Mouse (Mus musculus): ENCODE results near the gene Epop. TPM values are rescaled to one million over a fixed set of nuclear protein-coding genes. Genes with fewer than 3 reads are reported as not detected.
A peak's percentile ranks its signal among the peaks of the same experiment; 100 is the strongest.
"Not testable (repeated sequence)": the region's sequence is repeated elsewhere in the genome, so short reads cannot be mapped to it uniquely, and the experiment has no call there.

Epop gene
- polyA plus RNA-seq, 1 experiment from 2014 or later = 0.77 TPM

DNA sequence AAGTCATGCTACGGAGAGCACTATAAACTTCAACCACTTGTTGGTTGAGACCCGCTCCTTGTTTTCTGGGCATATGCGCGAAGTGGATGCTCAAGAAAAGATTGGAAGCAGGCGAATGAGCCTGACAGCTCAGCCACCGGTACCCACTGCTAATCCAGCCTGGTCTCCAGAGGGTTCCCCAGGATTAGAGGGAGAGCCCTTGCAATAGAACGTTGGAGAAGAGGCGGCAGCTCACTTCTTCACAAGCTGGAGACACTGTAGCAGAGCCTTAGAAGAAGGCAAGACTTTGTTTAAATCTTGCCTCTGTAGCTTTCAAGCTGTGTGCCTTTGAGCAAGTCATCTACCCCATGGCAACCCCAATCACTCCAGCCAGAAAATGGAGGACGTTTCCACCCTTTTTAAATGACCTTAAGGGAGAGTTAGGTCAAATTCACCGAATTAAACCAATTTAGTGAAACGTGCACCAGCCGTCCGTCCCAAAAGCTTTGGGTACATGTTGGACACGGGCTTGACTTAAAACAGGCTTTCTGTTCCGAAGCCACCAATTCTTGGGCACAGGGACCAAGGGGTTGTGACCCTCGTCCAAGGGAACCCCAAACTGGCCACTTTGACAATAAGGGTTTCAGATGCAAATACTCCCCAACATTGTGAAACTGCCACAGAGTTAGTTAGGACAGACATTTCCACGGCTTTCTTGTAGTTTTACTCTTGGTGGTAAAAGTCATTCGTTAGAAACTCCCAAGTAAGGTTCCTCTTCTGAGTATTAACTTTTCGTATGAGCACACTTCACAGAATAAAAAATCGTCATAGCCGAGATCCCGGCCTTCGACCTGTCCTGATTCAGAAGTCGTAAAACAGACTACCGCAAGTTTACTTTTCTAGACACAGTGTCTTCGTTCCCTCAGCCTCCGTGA lies 31.5 kb upstream of the Epop start:
- no peaks in the 10 kb centered on the region for H3K9me3 ChIP-seq (ENCODE audit: control insufficient read depth, low read length)
- peaks cover 39 to 48% of the 10 kb centered on the region in 2 experiments for H3K4me1 ChIP-seq (ENCODE audit: control insufficient read depth in 2 of 2, insufficient read depth in 2 of 2, low read length in 2 of 2)
- H3K4me2 ChIP-seq (ENCODE audit: low read length) = peak overlapping the region; percentile 86
- peak overlapping the region; percentile 81 to 90 for H3K4me3 ChIP-seq (ENCODE audit: control insufficient read depth in 1 of 2, insufficient read depth in 1 of 2, low read depth in 1 of 2, low read length in 2 of 2)
- ATAC-seq (ENCODE audit: insufficient number of reproducible peaks, insufficient read depth, low FRiP score, low read depth) = no peak
- 8% methylated on average over 27 of the region's 27 CpGs for WGBS
- H3K9ac ChIP-seq (ENCODE audit: low read length) = peak overlapping the region; percentile 96
- no peaks in the 10 kb centered on the region for H3K27me3 ChIP-seq (ENCODE audit: control insufficient read depth, insufficient read depth, low read length)
- H3K27ac ChIP-seq (replicated peaks in 1 of 2; ENCODE audit: control insufficient read depth in 1 of 2, insufficient read depth in 1 of 2, low read depth in 2 of 2, low read length in 2 of 2) = peak overlapping the region; percentile 90 to 92
- H3K36me3 ChIP-seq (ENCODE audit: control insufficient read depth, insufficient read depth, low read length) = peaks cover 8% of the 10 kb centered on the region

DNA sequence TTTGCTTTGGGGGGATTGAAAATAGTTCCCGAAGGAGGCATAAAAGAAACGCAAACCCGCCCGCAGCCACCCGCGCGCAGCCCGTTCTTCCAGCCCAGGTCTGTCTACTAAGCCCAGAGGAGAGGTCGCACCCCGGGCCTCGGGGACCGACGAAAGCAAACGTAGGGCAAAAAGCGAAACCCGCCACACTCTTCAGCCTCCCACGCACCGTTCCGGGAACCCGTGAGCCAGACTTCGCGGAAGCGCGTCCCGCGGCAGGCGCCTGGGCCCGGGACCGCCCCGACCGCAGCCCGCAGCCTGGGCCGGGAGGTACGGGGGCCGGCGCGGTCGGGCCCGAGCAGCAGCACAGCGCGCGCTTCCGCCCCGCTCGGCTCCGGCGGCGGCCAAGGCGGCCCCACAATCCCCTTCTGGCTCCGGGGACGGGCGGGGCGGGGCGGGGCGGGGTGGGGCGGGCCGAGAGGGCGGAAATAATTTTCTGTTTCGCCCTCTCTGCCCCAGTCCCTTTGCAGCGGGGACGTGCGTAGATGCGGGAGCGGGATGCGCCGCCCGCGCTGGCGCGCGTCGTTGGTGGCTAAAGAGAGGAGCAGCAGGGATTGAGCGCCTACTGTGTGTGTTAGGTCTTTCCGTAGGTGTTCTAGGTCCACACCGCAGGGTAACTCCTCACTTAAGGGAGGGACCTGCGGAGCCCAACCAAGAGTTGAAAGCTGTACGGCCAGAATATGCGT lies 30.6 kb upstream of the Epop start:
- H3K36me3 ChIP-seq (ENCODE audit: control insufficient read depth, insufficient read depth, low read length) = peaks cover under 1% of the 10 kb centered on the region; the same call in 1 of the 2 replicates
- peak; percentile 73 for ATAC-seq (ENCODE audit: insufficient number of reproducible peaks, insufficient read depth, low FRiP score, low read depth)
- H3K4me2 ChIP-seq (ENCODE audit: low read length) = peak overlapping the region; percentile 86
- H3K27me3 ChIP-seq (ENCODE audit: control insufficient read depth, insufficient read depth, low read length) = no peaks in the 10 kb centered on the region
- peaks cover 39 to 48% of the 10 kb centered on the region in 2 experiments for H3K4me1 ChIP-seq (ENCODE audit: control insufficient read depth in 2 of 2, insufficient read depth in 2 of 2, low read length in 2 of 2)
- peak overlapping the region; percentile 90 to 92 for H3K27ac ChIP-seq (replicated peaks in 1 of 2; ENCODE audit: control insufficient read depth in 1 of 2, insufficient read depth in 1 of 2, low read depth in 2 of 2, low read length in 2 of 2)
- under 1% methylated on average over 67 of the region's 78 CpGs for WGBS
- peak overlapping the region; percentile 81 to 83 for H3K4me3 ChIP-seq (ENCODE audit: control insufficient read depth in 1 of 2, insufficient read depth in 1 of 2, low read depth in 1 of 2, low read length in 2 of 2)
- no peaks in the 10 kb centered on the region for H3K9me3 ChIP-seq (ENCODE audit: control insufficient read depth, low read length)
- peak overlapping the region; percentile 96 for H3K9ac ChIP-seq (ENCODE audit: low read length)

DNA sequence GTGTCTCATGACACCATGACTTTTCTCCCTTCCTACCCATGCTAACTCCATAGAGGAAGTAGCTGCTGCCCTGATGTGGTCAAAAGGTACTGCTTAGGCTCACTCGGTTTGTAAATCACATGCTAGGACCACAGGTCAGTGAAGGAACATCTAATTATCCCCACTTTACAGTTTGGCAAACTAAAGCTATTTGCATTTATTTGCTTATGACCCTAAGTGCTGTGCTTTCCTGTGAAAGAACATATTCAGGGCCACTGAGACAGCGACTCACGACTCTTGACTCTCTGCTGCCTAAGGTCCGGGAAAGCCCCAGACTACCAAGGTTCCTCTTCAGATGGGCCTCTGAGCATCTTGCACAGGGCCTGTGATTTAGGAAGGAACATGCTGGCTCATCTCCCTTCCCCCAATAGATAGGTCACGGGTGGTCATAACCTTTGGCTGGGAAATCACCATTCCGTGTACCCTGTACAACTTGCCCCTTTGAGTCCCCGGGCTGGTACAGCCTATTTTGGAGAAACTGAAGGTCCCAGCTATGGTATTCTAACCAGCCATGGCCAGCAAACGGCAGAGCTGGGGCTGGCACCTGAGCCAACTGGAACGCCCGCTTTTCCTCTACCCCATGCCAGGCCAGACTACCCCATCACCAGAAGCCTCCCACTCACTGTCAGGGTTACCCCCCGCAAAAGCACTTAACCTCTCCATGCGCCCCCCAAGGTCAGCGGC lies 29.9 kb upstream of the Epop start:
- H3K9me3 ChIP-seq (ENCODE audit: control insufficient read depth, low read length) = no peaks in the 10 kb centered on the region
- peak overlapping the region; percentile 86 for H3K4me2 ChIP-seq (ENCODE audit: low read length)
- H3K36me3 ChIP-seq (ENCODE audit: control insufficient read depth, insufficient read depth, low read length) = no peaks in the 10 kb centered on the region
- H3K27me3 ChIP-seq (ENCODE audit: control insufficient read depth, insufficient read depth, low read length) = no peaks in the 10 kb centered on the region
- peak overlapping the region; percentile 81 to 83 for H3K4me3 ChIP-seq (ENCODE audit: control insufficient read depth in 1 of 2, insufficient read depth in 1 of 2, low read depth in 1 of 2, low read length in 2 of 2)
- peaks cover 35 to 43% of the 10 kb centered on the region in 2 experiments for H3K4me1 ChIP-seq (ENCODE audit: control insufficient read depth in 2 of 2, insufficient read depth in 2 of 2, low read length in 2 of 2)
- no peak for ATAC-seq (ENCODE audit: insufficient number of reproducible peaks, insufficient read depth, low FRiP score, low read depth)
- H3K9ac ChIP-seq (ENCODE audit: low read length) = peak overlapping the region; percentile 96
- WGBS = 9% methylated on average over 13 of the region's 13 CpGs
- H3K27ac ChIP-seq (replicated peaks in 1 of 2; ENCODE audit: control insufficient read depth in 1 of 2, insufficient read depth in 1 of 2, low read depth in 2 of 2, low read length in 2 of 2) = peak overlapping the region; percentile 75 to 92

DNA sequence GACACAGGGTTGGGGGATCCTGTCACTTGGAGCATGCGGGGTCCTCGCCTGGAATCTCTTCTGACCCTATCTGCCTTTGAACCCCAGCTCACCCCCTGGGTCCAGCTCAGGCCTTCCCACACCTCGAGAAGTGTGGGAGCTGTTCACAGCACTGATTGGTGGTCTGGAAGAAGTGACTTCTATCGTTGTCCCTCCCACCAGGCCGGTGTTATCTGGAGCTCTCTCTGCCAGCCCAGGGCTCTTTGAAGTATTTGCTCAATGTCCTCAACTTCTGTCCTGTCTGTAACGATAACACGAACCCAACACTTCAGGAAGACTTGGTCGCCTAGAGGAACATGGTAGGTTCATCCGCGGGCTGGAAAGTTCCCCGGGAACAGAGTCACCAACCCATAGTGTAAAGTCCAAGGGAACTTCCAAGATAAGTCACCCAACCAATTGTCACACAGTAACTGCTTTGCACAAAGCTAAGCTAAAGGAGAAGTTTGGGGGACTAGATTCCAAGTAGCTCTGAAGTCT lies 29.3 kb upstream of the Epop start:
- H3K27ac ChIP-seq (replicated peaks in 1 of 2; ENCODE audit: control insufficient read depth in 1 of 2, insufficient read depth in 1 of 2, low read depth in 2 of 2, low read length in 2 of 2) = peak overlapping the region in 1 of 2 experiments; percentile 92; a peak in 2 of 4 replicates
- H3K4me1 ChIP-seq (ENCODE audit: control insufficient read depth in 2 of 2, insufficient read depth in 2 of 2, low read length in 2 of 2) = peaks cover 35 to 43% of the 10 kb centered on the region in 2 experiments
- H3K9ac ChIP-seq (ENCODE audit: low read length) = peak overlapping the region; percentile 96

DNA sequence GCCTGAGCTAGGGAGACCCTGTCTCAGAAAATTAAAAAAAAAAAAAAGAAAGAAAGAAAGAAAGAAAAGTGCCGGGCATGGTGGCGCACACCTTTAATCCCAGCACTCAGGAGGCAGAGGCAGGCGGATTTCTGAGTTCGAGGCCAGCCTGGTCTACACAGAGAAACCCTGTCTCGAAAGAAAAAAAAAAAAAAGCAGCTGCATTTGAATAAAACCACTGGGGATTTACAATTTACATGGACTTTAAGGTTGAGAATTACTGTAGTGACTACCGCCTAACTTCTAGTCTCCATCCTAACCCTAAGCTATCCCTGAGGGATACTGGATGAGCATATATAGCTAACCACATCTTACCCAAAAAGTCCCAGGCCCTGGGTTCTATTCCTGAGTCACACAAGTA lies 28.5 kb upstream of the Epop start:
- H3K4me2 ChIP-seq (ENCODE audit: low read length); H3K9me3 ChIP-seq (ENCODE audit: control insufficient read depth, low read length); H3K27ac ChIP-seq (replicated peaks in 1 of 2; ENCODE audit: control insufficient read depth in 1 of 2, insufficient read depth in 1 of 2, low read depth in 2 of 2, low read length in 2 of 2); H3K4me3 ChIP-seq (ENCODE audit: control insufficient read depth in 1 of 2, insufficient read depth in 1 of 2, low read depth in 1 of 2, low read length in 2 of 2); H3K36me3 ChIP-seq (ENCODE audit: control insufficient read depth, insufficient read depth, low read length); H3K9ac ChIP-seq (ENCODE audit: low read length); ATAC-seq (ENCODE audit: insufficient number of reproducible peaks, insufficient read depth, low FRiP score, low read depth); H3K27me3 ChIP-seq (ENCODE audit: control insufficient read depth, insufficient read depth, low read length): not testable (repeated sequence)
- WGBS = 90% methylated on average over 6 of the region's 6 CpGs
- H3K4me1 ChIP-seq (ENCODE audit: control insufficient read depth in 2 of 2, insufficient read depth in 2 of 2, low read length in 2 of 2) = peaks cover 35 to 43% of the 10 kb centered on the region in 2 experiments

More for the DNA sequence above, 29.3 kb upstream of the Epop start:
- Histone ChIP-seq H3K9me3 (ENCODE audit: control insufficient read depth, low read length) (no peaks in the 10 kb centered on the region), H3K4me2 (ENCODE audit: low read length) (peak overlapping the region; percentile 86), H3K4me3 (ENCODE audit: control insufficient read depth in 1 of 2, insufficient read depth in 1 of 2, low read depth in 1 of 2, low read length in 2 of 2) (peak overlapping the region in 1 of 2 experiments; percentile 83; a peak in 1 of 4 replicates), H3K36me3 (ENCODE audit: control insufficient read depth, insufficient read depth, low read length) (no peaks in the 10 kb centered on the region), H3K27me3 (ENCODE audit: control insufficient read depth, insufficient read depth, low read length) (no peaks in the 10 kb centered on the region)
- 23% methylated on average over 11 of the region's 11 CpGs for WGBS
- ATAC-seq (ENCODE audit: insufficient number of reproducible peaks, insufficient read depth, low FRiP score, low read depth) = no peak

DNA sequence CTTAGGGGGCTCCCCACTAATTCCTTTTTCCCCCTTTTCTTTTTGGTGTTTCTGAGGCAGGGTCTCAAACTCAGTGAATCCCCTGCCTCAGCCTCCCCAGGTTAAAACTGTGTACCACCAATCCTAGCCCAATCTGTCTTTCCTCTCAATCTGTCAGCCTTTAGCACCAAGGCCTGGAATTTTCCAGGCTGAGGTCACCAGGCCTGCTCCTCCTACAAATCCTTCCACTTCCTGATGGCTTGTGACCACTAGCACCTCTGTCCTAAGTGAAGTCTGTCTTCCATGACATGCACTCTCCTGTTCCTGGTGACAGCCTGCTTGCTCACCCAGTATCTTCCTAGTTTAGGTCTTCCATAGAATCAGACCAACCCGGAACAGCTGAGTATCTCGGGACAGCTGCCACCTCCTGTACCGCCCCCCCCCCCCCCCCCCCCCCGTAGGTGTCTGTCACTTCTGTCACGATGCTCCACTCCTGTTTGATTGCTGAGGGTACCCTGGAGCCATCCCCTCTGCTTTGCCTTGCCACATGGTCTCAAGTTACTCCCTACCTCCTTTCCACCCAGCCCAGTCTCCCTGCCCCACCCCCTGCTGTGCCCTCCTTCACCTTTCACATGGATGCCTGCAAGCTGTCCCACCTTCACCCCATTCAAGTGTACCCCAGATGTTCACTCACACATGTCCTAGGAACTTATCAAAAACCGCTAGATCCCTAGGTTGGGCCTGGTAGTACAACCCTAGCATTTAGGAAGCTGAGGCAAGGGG lies 27.9 kb upstream of the Epop start:
- Histone ChIP-seq H3K9ac (ENCODE audit: low read length) (peak overlapping the region; percentile 38), H3K27ac (replicated peaks in 1 of 2; ENCODE audit: control insufficient read depth in 1 of 2, insufficient read depth in 1 of 2, low read depth in 2 of 2, low read length in 2 of 2) (peak overlapping the region in 1 of 2 experiments; percentile 20; a peak in 2 of 4 replicates), H3K4me2 (ENCODE audit: low read length) (no peak overlapping the region), H3K9me3 (ENCODE audit: control insufficient read depth, low read length) (no peaks in the 10 kb centered on the region), H3K36me3 (ENCODE audit: control insufficient read depth, insufficient read depth, low read length) (no peaks in the 10 kb centered on the region), H3K27me3 (ENCODE audit: control insufficient read depth, insufficient read depth, low read length) (no peaks in the 10 kb centered on the region), H3K4me1 (ENCODE audit: control insufficient read depth in 2 of 2, insufficient read depth in 2 of 2, low read length in 2 of 2) (peaks cover 32 to 39% of the 10 kb centered on the region in 2 experiments), H3K4me3 (ENCODE audit: control insufficient read depth in 1 of 2, insufficient read depth in 1 of 2, low read depth in 1 of 2, low read length in 2 of 2) (no peak overlapping the region)
- no peak for ATAC-seq (ENCODE audit: insufficient number of reproducible peaks, insufficient read depth, low FRiP score, low read depth)
- 19% methylated on average over 5 of the region's 6 CpGs for WGBS

Measured in heart, embryonic 14.5 days (tissue).